Mouse (Mus musculus): Measurements from ENCODE around the gene Prkag1. TPM values are rescaled to one million over a fixed set of nuclear protein-coding genes. Genes with fewer than 3 reads are reported as not detected.

Gene Prkag1
- 75.5 to 85.9 TPM (median 77.7 TPM) in 4 replicates for total RNA-seq (2023; ENCODE audit: inconsistent age)

GRCm38 (mm10) chr15:98830736-98831683 is at the start of gene Prkag1:
Gene Prkag1 (minus strand): TSS chr15:98831521.

DNA sequence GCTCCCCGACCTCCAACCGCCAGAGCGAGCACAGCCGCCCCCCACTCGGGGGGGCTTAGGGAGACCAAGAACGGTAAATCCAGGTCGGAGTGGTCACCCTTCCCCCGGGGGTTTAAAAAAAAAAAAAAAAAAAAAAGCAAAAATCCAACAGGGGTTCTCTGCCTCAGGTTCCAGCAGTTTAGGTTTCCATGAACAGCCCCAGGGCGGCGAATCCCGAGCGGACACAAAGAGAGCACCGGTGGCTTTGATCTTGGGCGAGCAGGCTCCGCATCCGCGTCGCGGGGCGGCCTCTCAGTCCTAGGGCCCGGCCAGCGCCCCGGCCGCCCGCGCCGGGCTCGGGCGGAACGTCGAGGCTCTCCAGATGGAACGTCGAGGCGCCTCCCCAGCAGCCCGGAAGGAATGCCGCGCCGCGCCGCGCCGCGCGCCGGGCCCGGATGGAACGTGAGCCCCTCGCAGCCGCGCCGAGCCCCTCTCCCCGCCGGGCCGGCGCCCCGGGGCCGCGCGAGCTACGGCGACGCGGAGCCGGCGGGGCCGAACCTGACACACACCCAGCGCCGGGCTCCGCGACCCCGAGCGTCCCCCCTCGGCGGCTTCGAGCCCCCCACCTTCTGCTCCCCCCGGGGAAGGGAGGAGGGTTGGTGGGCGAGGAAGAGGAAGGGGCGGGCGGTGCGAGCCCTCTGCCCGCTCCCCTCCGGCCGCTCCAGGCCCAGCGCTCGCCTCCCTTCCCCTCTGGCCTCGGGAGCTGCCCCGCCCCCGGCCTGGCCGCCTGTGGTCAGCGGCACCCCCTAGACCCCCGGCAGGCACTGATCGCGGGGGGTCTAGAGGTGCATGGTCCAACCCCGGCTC is 40.0 kb upstream of the Prkag1 start, which contains the start of gene Kmt2d:
Gene Kmt2d, minus strand, starts transcription at position 135 of the 846 bp plus-strand sequence.

DNA sequence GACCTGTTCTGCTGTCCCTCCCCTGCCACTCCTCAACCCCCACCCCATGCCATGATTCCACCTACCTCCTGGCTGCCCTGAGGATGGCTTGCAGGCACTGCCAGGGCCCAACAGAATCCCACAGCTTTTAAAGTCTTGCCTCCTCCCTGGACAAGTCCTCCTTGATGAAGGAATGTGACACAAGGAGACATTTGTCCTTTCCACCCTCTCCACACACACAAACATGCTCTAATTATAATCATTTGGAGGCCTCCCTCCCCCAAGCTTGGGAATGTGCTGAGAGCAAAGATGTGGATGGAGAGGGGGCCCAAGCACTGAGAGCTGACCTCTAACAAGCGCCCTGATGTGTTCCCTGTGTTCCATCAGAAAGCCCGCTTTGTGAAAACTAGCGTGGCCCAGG is 21.9 kb downstream of the Prkag1 start, which contains the start of gene Ddn:
Gene Ddn, minus strand, starts transcription at position 101 of the 400 bp plus-strand sequence.

DNA sequence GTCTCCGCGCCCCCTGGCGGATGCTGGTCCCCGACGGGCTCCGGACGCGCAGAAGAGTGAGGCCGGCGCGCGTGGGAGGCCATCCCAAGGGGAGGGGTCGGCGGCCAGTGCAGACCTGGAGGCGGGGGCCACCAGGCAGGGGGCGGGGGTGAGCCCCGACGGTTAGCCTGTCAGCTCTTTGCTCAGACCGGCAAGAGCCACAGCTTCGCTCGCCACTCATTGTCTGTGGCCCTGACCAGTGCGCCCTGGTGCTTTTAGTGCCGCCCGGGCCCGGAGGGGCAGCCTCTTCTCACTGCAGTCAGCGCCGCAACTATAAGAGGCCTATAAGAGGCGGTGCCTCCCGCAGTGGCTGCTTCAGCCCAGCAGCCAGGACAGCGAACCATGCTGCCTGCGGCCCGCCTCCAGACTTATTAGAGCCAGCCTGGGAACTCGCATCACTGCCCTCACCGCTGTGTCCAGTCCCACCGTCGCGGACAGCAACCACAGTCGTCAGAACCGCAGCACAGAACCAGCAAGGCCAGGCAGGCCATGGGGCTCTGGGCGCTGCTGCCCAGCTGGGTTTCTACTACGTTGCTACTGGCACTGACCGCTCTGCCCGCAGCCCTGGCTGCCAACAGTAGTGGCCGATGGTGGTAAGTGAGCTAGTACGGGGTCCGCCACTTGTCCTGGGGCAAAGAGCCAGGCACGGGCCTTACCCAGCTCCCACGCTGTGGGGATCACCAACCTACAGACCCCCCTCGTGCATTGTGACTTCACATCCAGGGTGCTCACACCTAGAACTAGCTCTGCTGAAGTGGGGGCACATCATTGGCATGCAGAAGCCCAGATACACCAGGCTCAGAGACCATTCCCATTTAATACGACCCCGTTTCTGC is 41.4 kb downstream of the Prkag1 start, which contains the start of gene Wnt1:
Gene Wnt1, plus strand, starts transcription at position 197 of the 875 bp plus-strand sequence.

GRCm38 (mm10) chr15:98777762-98778161 is 53.6 kb downstream of the Prkag1 start, which contains the start of gene Wnt10b:
Gene Wnt10b (minus strand): TSS chr15:98778150.

Other genes with a start within 250 kb of the Prkag1 start
- 1.5 to 2.6 TPM (median 2.3 TPM) in 4 replicates for gene Adcy6, start 221.4 kb downstream of the Prkag1 start, total RNA-seq (2023; ENCODE audit: inconsistent age)
- not detected in 4 replicates for gene Cacnb3, start 200.7 kb downstream of the Prkag1 start, total RNA-seq (2023; ENCODE audit: inconsistent age)
- 129 to 154 TPM (median 140 TPM) in 4 replicates for gene Ddx23, start 168.6 kb downstream of the Prkag1 start, total RNA-seq (2023; ENCODE audit: inconsistent age)
- 0.63 to 1.6 TPM in 2 of 4 replicates, not detected in the others for gene Rnd1, start 154.1 kb downstream of the Prkag1 start, total RNA-seq (2023; ENCODE audit: inconsistent age)
- gene Ccdc65, start 123.3 kb downstream of the Prkag1 start, total RNA-seq (2023; ENCODE audit: inconsistent age): not detected in 4 replicates
- 15.1 to 21.5 TPM (median 17.9 TPM) in 4 replicates for gene Fkbp11, start 103.3 kb downstream of the Prkag1 start, total RNA-seq (2023; ENCODE audit: inconsistent age)
- gene Arf3, start 68.3 kb downstream of the Prkag1 start, total RNA-seq (2023; ENCODE audit: inconsistent age): 87.1 to 90.8 TPM (median 87.3 TPM) in 4 replicates
- 0.29 to 1.7 TPM (median 1.0 TPM) in 4 replicates for gene Wnt10b, start 53.4 kb downstream of the Prkag1 start, total RNA-seq (2023; ENCODE audit: inconsistent age)
- not detected in 4 replicates for gene Wnt1, start 41.7 kb downstream of the Prkag1 start, total RNA-seq (2023; ENCODE audit: inconsistent age)
- 0.27 to 0.60 TPM (median 0.48 TPM) in 4 replicates for gene Ddn, start 22.0 kb downstream of the Prkag1 start, total RNA-seq (2023; ENCODE audit: inconsistent age)
- gene Kmt2d, start 39.7 kb upstream of the Prkag1 start, total RNA-seq (2023; ENCODE audit: inconsistent age): 168 to 182 TPM (median 176 TPM) in 4 replicates
- 18.3 to 23.1 TPM (median 21.3 TPM) in 4 replicates for gene Rhebl1, start 63.0 kb upstream of the Prkag1 start, total RNA-seq (2023; ENCODE audit: inconsistent age)
- gene Dhh, start 67.0 kb upstream of the Prkag1 start, total RNA-seq (2023; ENCODE audit: inconsistent age): 0.80 TPM in 1 of 4 replicates, not detected in the others
- 228 to 245 TPM (median 238 TPM) in 4 replicates for gene Lmbr1l, start 86.7 kb upstream of the Prkag1 start, total RNA-seq (2023; ENCODE audit: inconsistent age)
- 147 to 162 TPM (median 158 TPM) in 4 replicates for gene Tuba1b, start 103.0 kb upstream of the Prkag1 start, total RNA-seq (2023; ENCODE audit: inconsistent age)
- gene Gm49450, start 122.0 kb upstream of the Prkag1 start, total RNA-seq (2023; ENCODE audit: inconsistent age): not detected in 4 replicates
- 132 to 146 TPM (median 141 TPM) in 4 replicates for gene Tuba1a, start 122.2 kb upstream of the Prkag1 start, total RNA-seq (2023; ENCODE audit: inconsistent age)
- gene Tuba1c, start 198.4 kb upstream of the Prkag1 start, total RNA-seq (2023; ENCODE audit: inconsistent age): 66.8 to 74.7 TPM (median 73.4 TPM) in 4 replicates
- not detected in 4 replicates for gene Prph, start 223.7 kb upstream of the Prkag1 start, total RNA-seq (2023; ENCODE audit: inconsistent age)
- gene Troap, start 243.1 kb upstream of the Prkag1 start, total RNA-seq (2023; ENCODE audit: inconsistent age): 0.87 to 1.8 TPM (median 1.6 TPM) in 4 replicates